Mouse (Mus musculus): ENCODE measurements around the gene Raph1.

DNA sequence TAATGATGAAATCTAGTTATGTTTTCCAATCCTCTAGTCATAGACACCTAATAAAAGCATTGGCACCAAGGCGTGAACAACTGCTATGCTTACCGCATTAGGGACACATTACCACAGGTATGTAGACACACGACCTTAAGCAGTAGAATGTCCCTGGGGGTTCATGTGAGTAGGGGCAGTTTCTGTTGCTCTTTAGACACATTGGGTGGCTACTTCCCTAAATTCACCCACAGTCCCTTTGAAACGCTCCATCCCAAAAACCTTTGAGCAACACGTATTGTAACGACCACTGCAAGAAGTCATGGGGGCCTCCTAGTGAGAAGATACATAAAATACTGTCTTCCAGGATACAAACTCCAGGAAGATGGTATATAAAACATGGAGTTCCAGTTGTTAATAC lies 33.8 kb upstream of the Raph1 start:
- TF ChIP-seq CTCF (IDR thresholded peaks at IDR 0.05; ENCODE audit: insufficient read depth, low read depth, low read length) (no peak), POLR2A (IDR thresholded peaks at IDR 0.05; ENCODE audit: insufficient read depth, low read depth, low read length) (no peak)

Data from olfactory bulb, adult 2 months (tissue).